Comparison of ENCODE assay signal across 8 mouse cellular contexts in genomic region chr10:93430915-93431522, GRCm38 (mm10). TPM values are rescaled to one million over a fixed set of nuclear protein-coding genes. Genes with fewer than 3 reads are reported as not detected.
DNase-seq lines count a peak whose midpoint lies in the region; ATAC-seq lines count a peak whose summit lies in the region.

No protein-coding gene starts in this region.

- peak overlapping the region; percentile 37 for H3K9ac ChIP-seq in kidney, embryonic 15.5 days
- peak overlapping the region; percentile 61 for H3K9ac ChIP-seq in hindbrain, embryonic 16.5 days (ENCODE audit: low read depth, low read length)
- peak overlapping the region; percentile 47 for H3K9ac ChIP-seq in lung, embryonic 16.5 days (ENCODE audit: low read length)

- no peaks in the 10 kb centered on the region for H3K9me3 ChIP-seq in kidney, embryonic 15.5 days (replicated peaks)
- no peaks in the 10 kb centered on the region for H3K9me3 ChIP-seq in embryonic facial prominence, embryonic 10.5 days
- no peaks in the 10 kb centered on the region for H3K9me3 ChIP-seq in hindbrain, embryonic 16.5 days (ENCODE audit: control insufficient read depth, low read length)
- H3K9me3 ChIP-seq in lung, embryonic 16.5 days (ENCODE audit: control insufficient read depth, low read length): no peaks in the 10 kb centered on the region

- peaks cover 37% of the 10 kb centered on the region for H3K4me1 ChIP-seq in kidney, embryonic 15.5 days
- H3K4me1 ChIP-seq in embryonic facial prominence, embryonic 10.5 days: peaks cover 33% of the 10 kb centered on the region
- peaks cover 14% of the 10 kb centered on the region for H3K4me1 ChIP-seq in hindbrain, embryonic 16.5 days (ENCODE audit: control insufficient read depth, insufficient read depth, low read depth, low read length)
- H3K4me1 ChIP-seq in lung, embryonic 16.5 days (replicated peaks; ENCODE audit: control insufficient read depth, insufficient read depth, low read length): peaks cover 33% of the 10 kb centered on the region

- H3K4me2 ChIP-seq in kidney, embryonic 15.5 days: peak overlapping the region; percentile 67
- peak overlapping the region; percentile 66 for H3K4me2 ChIP-seq in hindbrain, embryonic 16.5 days (ENCODE audit: low read length)
- peak overlapping the region; percentile 49 for H3K4me2 ChIP-seq in lung, embryonic 16.5 days (ENCODE audit: low read depth, low read length)

- H3K27ac ChIP-seq in kidney, embryonic 15.5 days: 0 out of 2 replicates have a peak overlapping the region, but pooled peaks have one; percentile 41
- peak overlapping the region; percentile 84 for H3K27ac ChIP-seq in embryonic facial prominence, embryonic 10.5 days (replicated peaks)
- peak overlapping the region; percentile 77 for H3K27ac ChIP-seq in hindbrain, embryonic 16.5 days (ENCODE audit: low read depth, low read length)
- peak overlapping the region; percentile 50; the same call in 1 of the 2 replicates for H3K27ac ChIP-seq in lung, embryonic 16.5 days (ENCODE audit: low read length)

- H3K36me3 ChIP-seq in kidney, embryonic 15.5 days: no peaks in the 10 kb centered on the region
- H3K36me3 ChIP-seq in embryonic facial prominence, embryonic 10.5 days (replicated peaks): no peaks in the 10 kb centered on the region
- H3K36me3 ChIP-seq in hindbrain, embryonic 16.5 days (ENCODE audit: control insufficient read depth, insufficient read depth, low read length): no peaks in the 10 kb centered on the region
- H3K36me3 ChIP-seq in lung, embryonic 16.5 days (ENCODE audit: control insufficient read depth, insufficient read depth, low read length): no peaks in the 10 kb centered on the region

- peak overlapping the region; percentile 35 for H3K4me3 ChIP-seq in kidney, embryonic 15.5 days (replicated peaks)
- peak overlapping the region; percentile 53 for H3K4me3 ChIP-seq in embryonic facial prominence, embryonic 10.5 days
- H3K4me3 ChIP-seq in hindbrain, embryonic 16.5 days (ENCODE audit: low read length): peak overlapping the region; percentile 32
- H3K4me3 ChIP-seq in lung, embryonic 16.5 days (ENCODE audit: low read length): peak overlapping the region; percentile 28

- WGBS in kidney, embryonic 15.5 days: 21% methylated on average over 20 of the region's 22 CpGs
- WGBS in embryonic facial prominence, embryonic 10.5 days: 6% methylated on average over 22 of the region's 22 CpGs
- WGBS in hindbrain, embryonic 16.5 days: 6% methylated on average over 22 of the region's 22 CpGs
- 10% methylated on average over 22 of the region's 22 CpGs for WGBS in lung, embryonic 16.5 days

- no peaks in the 10 kb centered on the region for H3K27me3 ChIP-seq in kidney, embryonic 15.5 days
- 0 out of 2 replicates have a peak, but pooled peaks cover 4% of the 10 kb centered on the region for H3K27me3 ChIP-seq in embryonic facial prominence, embryonic 10.5 days (replicated peaks; ENCODE audit: low read depth, poor library complexity, severe bottlenecking)
- no peaks in the 10 kb centered on the region for H3K27me3 ChIP-seq in hindbrain, embryonic 16.5 days (replicated peaks; ENCODE audit: control insufficient read depth, insufficient read depth, low read length)
- no peaks in the 10 kb centered on the region for H3K27me3 ChIP-seq in lung, embryonic 16.5 days (ENCODE audit: control insufficient read depth, insufficient read depth, low read depth, low read length)

- ATAC-seq in kidney, embryonic 15.5 days (replicated peaks; ENCODE audit: low FRiP score): peak; percentile 57; the same call in 1 of the 2 replicates
- ATAC-seq in hindbrain, embryonic 16.5 days: peak; percentile 59; the same call in 1 of the 2 replicates
- no peak for ATAC-seq in lung, embryonic 16.5 days (ENCODE audit: low read depth)

- DNase-seq in kidney, adult 9 months: no peak
- peak; percentile 76 for DNase-seq in embryonic facial prominence, embryonic 10.5 days (ENCODE audit: low spot score)
- peak; percentile 67 for DNase-seq in retina, embryonic 14.5 days (ENCODE audit: low spot score)
- no peak for DNase-seq in frontal cortex, postnatal 25 days (ENCODE audit: low spot score in 2 of 2)
- DNase-seq in spleen, postnatal 14 days (ENCODE audit: low spot score in 2 of 2): no peak

RNA-seq across cellular contexts. Expression of gene Lta4h, which starts 22.2 kb away (rescaled TPM):
- 170 and 174 TPM in 2 replicates for polyA plus RNA-seq in kidney, embryonic 15.5 days (2015; fragmentation: Nextera tagmentation; extraction: Ambion mirVana)
- 152 and 155 TPM in 2 replicates for polyA plus RNA-seq in embryonic facial prominence, embryonic 10.5 days (2016; fragmentation: Nextera tagmentation; extraction: Ambion mirVana)
- polyA plus RNA-seq in hindbrain, embryonic 16.5 days (2015; fragmentation: Nextera tagmentation; extraction: Ambion mirVana): 89.8 and 92.4 TPM in 2 replicates
- polyA plus RNA-seq in lung, embryonic 16.5 days (2015; fragmentation: Nextera tagmentation; extraction: Ambion mirVana): 194 and 210 TPM in 2 replicates

RNA-seq across cellular contexts. Expression of gene Hal, which starts 57.5 kb away (rescaled TPM):
- polyA plus RNA-seq in kidney, embryonic 15.5 days (2015; fragmentation: Nextera tagmentation; extraction: Ambion mirVana): 0.14 and 0.21 TPM in 2 replicates
- 0.11 and 0.34 TPM in 2 replicates for polyA plus RNA-seq in embryonic facial prominence, embryonic 10.5 days (2016; fragmentation: Nextera tagmentation; extraction: Ambion mirVana)
- 0.09 and 0.19 TPM in 2 replicates for polyA plus RNA-seq in hindbrain, embryonic 16.5 days (2015; fragmentation: Nextera tagmentation; extraction: Ambion mirVana)
- 0.14 and 0.50 TPM in 2 replicates for polyA plus RNA-seq in lung, embryonic 16.5 days (2015; fragmentation: Nextera tagmentation; extraction: Ambion mirVana)

Comparison
In these comparisons a context has a peak if more than half of its experiments do, and no peak if none do; other contexts are left out.
1. DNase-seq: peak in embryonic facial prominence, embryonic 10.5 days (single experiment) and retina, embryonic 14.5 days (single experiment); none in kidney, adult 9 months (single experiment), frontal cortex, postnatal 25 days (0 of 2) and spleen, postnatal 14 days (0 of 2).
2. Peak in every context shown above with its lines, with median percentiles within 50 percentile points of each other: H3K27ac ChIP-seq, H3K4me2 ChIP-seq, H3K4me3 ChIP-seq and H3K9ac ChIP-seq.